Mouse (Mus musculus) embryonic facial prominence, embryonic 13.5 days (tissue): ENCODE measurements around the gene Klk9. TPM values are rescaled to one million over a fixed set of nuclear protein-coding genes. Genes with fewer than 3 reads are reported as not detected.

Experiments
- ATAC-seq: fragments of 200-750 bp; cut with Nextera tagmentation; 2 replicates; pipeline ENCODE4 v1.8.0; 2017; ENCODE audit warnings: low read depth; ENCODE audit not compliant: insufficient number of reproducible peaks, insufficient read depth, low FRiP score, low TSS enrichment
- H3K27ac ChIP-seq: fragments of 300-500 bp; sonication (generic); 2 replicates; pipeline ENCODE4 v1.5.1; 2015; ENCODE audit warnings: moderate library complexity, mild to moderate bottlenecking, inconsistent platforms
- H3K27me3 ChIP-seq: fragments of 300-500 bp; sonication (generic); 2 replicates; pipeline ENCODE4 v1.6.1; 2015; ENCODE audit warnings: mild to moderate bottlenecking, inconsistent platforms
- H3K36me3 ChIP-seq: fragments of 300-500 bp; sonication (generic); 2 replicates; pipeline ENCODE4 v1.6.1; 2015; ENCODE audit warnings: mild to moderate bottlenecking, inconsistent platforms
- H3K4me1 ChIP-seq: fragments of 300-500 bp; sonication (generic); 2 replicates; pipeline ENCODE4 v1.6.1; 2015; ENCODE audit warnings: inconsistent platforms
- H3K4me2 ChIP-seq: fragments of 300-500 bp; sonication (generic); 2 replicates; pipeline ENCODE4 v1.6.1; 2015; ENCODE audit warnings: moderate library complexity, mild to moderate bottlenecking, inconsistent platforms
- H3K4me3 ChIP-seq: fragments of 300-500 bp; sonication (generic); 2 replicates; pipeline ENCODE4 v1.5.1; 2015; ENCODE audit warnings: mild to moderate bottlenecking, inconsistent platforms
- H3K9ac ChIP-seq: fragments of 300-500 bp; sonication (generic); 2 replicates; pipeline ENCODE4 v1.6.1; 2015; ENCODE audit warnings: mild to moderate bottlenecking, inconsistent platforms
- H3K9me3 ChIP-seq: fragments of 300-500 bp; sonication (generic); 2 replicates; pipeline ENCODE4 v1.6.1; 2016; ENCODE audit warnings: inconsistent platforms
- WGBS: fragments of 180-500 bp; shearing (Covaris S2); methylation state at CpG from one replicate; pipeline ENCODE4 v1.1.7; 2015; ENCODE audit warnings: mixed read lengths; 5-methylcytosine and 5-hydroxymethylcytosine counted together
- polyA plus RNA-seq: library from polyadenylated mRNA; unstranded; fragments of >200 nt; fragmentation: Nextera tagmentation; extraction: Ambion mirVana; gene quantifications from 2 replicates; pipeline ENCODE4 v1.2.1, GENCODE M21; 2015

Gene Klk9
- polyA plus RNA-seq, 1 experiment from 2014 or later: 0.46 TPM

- Histone ChIP-seq H3K27ac (peak within 1 kb of the TSS; percentile 22; the same call in 1 of the 2 replicates), H3K27me3 (peaks cover 33% of the 10 kb centered on the region), H3K36me3 (no peaks in the 10 kb centered on the region), H3K9me3 (no peaks in the 10 kb centered on the region), H3K4me3 (peak within 1 kb of the TSS; percentile 52), H3K4me1 (peaks cover 22% of the 10 kb centered on the region), H3K9ac (peak within 1 kb of the TSS; percentile 64), H3K4me2 (peak within 1 kb of the TSS; percentile 82)
- ATAC-seq: 0 out of 2 replicates have a peak, but pooled peaks have one; percentile 45
- WGBS: under 1% methylated on average over 28 of the region's 28 CpGs
Observed at GRCm38 (mm10) chr7:43797333-43797769, 5.7 kb downstream of the Klk9 start, which contains the start of gene Klk8. Klk8 (plus strand) TSS chr7:43797577.

- Histone ChIP-seq H3K27me3 (peaks cover 33% of the 10 kb centered on the region), H3K4me3 (peak overlapping the region; percentile 52), H3K4me2 (peak overlapping the region; percentile 82), H3K9ac (peak overlapping the region; percentile 64), H3K27ac (no peak overlapping the region), H3K4me1 (peaks cover 22% of the 10 kb centered on the region), H3K36me3 (no peaks in the 10 kb centered on the region), H3K9me3 (no peaks in the 10 kb centered on the region)
- no peak for ATAC-seq
- 33% methylated on average over 13 of the region's 13 CpGs for whole genome bisulfite sequencing
Observed at GRCm38 (mm10) chr7:43797844-43798462, 6.3 kb downstream of the Klk9 start.

- no peak overlapping the region for H3K4me2 ChIP-seq
- H3K27me3 ChIP-seq: peaks cover 33% of the 10 kb centered on the region
- 60% methylated on average over 7 of the region's 7 CpGs for WGBS
- H3K4me1 ChIP-seq: peaks cover 22% of the 10 kb centered on the region
- no peak overlapping the region for H3K4me3 ChIP-seq
- H3K9ac ChIP-seq: no peak overlapping the region
- no peak overlapping the region for H3K27ac ChIP-seq
- H3K9me3 ChIP-seq: no peaks in the 10 kb centered on the region
- H3K36me3 ChIP-seq: no peaks in the 10 kb centered on the region
- ATAC-seq: no peak
Observed at GRCm38 (mm10) chr7:43799876-43800275, 8.2 kb downstream of the Klk9 start.

- H3K9me3 ChIP-seq: no peaks in the 10 kb centered on the region
- H3K9ac ChIP-seq: no peak within 1 kb of the TSS
- ATAC-seq: no peak
- H3K27ac ChIP-seq: no peak within 1 kb of the TSS
- H3K4me3 ChIP-seq: no peak within 1 kb of the TSS
- no peak within 1 kb of the TSS for H3K4me2 ChIP-seq
- no peaks in the 10 kb centered on the region for H3K36me3 ChIP-seq
- 48% methylated on average over 5 of the region's 5 CpGs for WGBS
- no peaks in the 10 kb centered on the region for H3K27me3 ChIP-seq
- H3K4me1 ChIP-seq: no peaks in the 10 kb centered on the region
Observed at GRCm38 (mm10) chr7:43810994-43811393, 19.3 kb downstream of the Klk9 start, which contains the start of gene Klk7. Klk7 (plus strand) TSS chr7:43811294.

- Histone ChIP-seq H3K27ac (no peak overlapping the region), H3K9me3 (no peaks in the 10 kb centered on the region), H3K27me3 (no peaks in the 10 kb centered on the region), H3K4me3 (no peak overlapping the region), H3K9ac (no peak overlapping the region), H3K4me1 (no peaks in the 10 kb centered on the region), H3K36me3 (no peaks in the 10 kb centered on the region), H3K4me2 (no peak overlapping the region)
- WGBS: 83% methylated on average over 7 of the region's 7 CpGs
- ATAC-seq: no peak
Observed at GRCm38 (mm10) chr7:43815211-43815610, 23.5 kb downstream of the Klk9 start.

GRCm38 (mm10) chr7:43816746-43817145 is 25.1 kb downstream of the Klk9 start:
- Histone ChIP-seq H3K27ac (no peak overlapping the region), H3K27me3 (no peaks in the 10 kb centered on the region), H3K4me1 (no peaks in the 10 kb centered on the region), H3K9ac (no peak overlapping the region), H3K4me3 (no peak overlapping the region), H3K9me3 (no peaks in the 10 kb centered on the region), H3K36me3 (no peaks in the 10 kb centered on the region), H3K4me2 (no peak overlapping the region)
- ATAC-seq: no peak

GRCm38 (mm10) chr7:43821581-43821980 is 29.9 kb downstream of the Klk9 start:
- Histone ChIP-seq H3K27ac (no peak overlapping the region), H3K4me3 (no peak overlapping the region), H3K9ac (no peak overlapping the region), H3K9me3 (no peaks in the 10 kb centered on the region), H3K27me3 (no peaks in the 10 kb centered on the region), H3K4me1 (no peaks in the 10 kb centered on the region), H3K36me3 (no peaks in the 10 kb centered on the region), H3K4me2 (no peak overlapping the region)
- ATAC-seq: no peak
- WGBS: 91% methylated on average over 7 of the region's 7 CpGs

- no peak within 1 kb of the TSS for H3K27ac ChIP-seq
- no peak within 1 kb of the TSS for H3K9ac ChIP-seq
- 47% methylated on average over 10 of the region's 10 CpGs for WGBS
- no peak within 1 kb of the TSS for H3K4me2 ChIP-seq
- no peaks in the 10 kb centered on the region for H3K27me3 ChIP-seq
- H3K4me3 ChIP-seq: no peak within 1 kb of the TSS
- no peaks in the 10 kb centered on the region for H3K36me3 ChIP-seq
- no peak for ATAC-seq
- H3K4me1 ChIP-seq: no peaks in the 10 kb centered on the region
- H3K9me3 ChIP-seq: no peaks in the 10 kb centered on the region
Observed at GRCm38 (mm10) chr7:43824199-43824598, 32.5 kb downstream of the Klk9 start, which contains the start of gene Klk6. Klk6 (plus strand) TSS chr7:43824499.

- H3K9me3 ChIP-seq: no peaks in the 10 kb centered on the region
- no peak overlapping the region for H3K4me2 ChIP-seq
- no peak overlapping the region for H3K4me3 ChIP-seq
- WGBS: 84% methylated on average over 5 of the region's 5 CpGs
- H3K4me1 ChIP-seq: no peaks in the 10 kb centered on the region
- ATAC-seq: no peak
- no peak overlapping the region for H3K27ac ChIP-seq
- H3K27me3 ChIP-seq: no peaks in the 10 kb centered on the region
- no peaks in the 10 kb centered on the region for H3K36me3 ChIP-seq
- H3K9ac ChIP-seq: no peak overlapping the region
Observed at GRCm38 (mm10) chr7:43826056-43826455, 34.4 kb downstream of the Klk9 start.

GRCm38 (mm10) chr7:43827706-43828105 is 36.0 kb downstream of the Klk9 start:
- ATAC-seq: no peak
- H3K9ac ChIP-seq: no peak overlapping the region
- H3K9me3 ChIP-seq: no peaks in the 10 kb centered on the region
- H3K4me1 ChIP-seq: no peaks in the 10 kb centered on the region
- no peaks in the 10 kb centered on the region for H3K36me3 ChIP-seq
- H3K27me3 ChIP-seq: no peaks in the 10 kb centered on the region
- no peak overlapping the region for H3K27ac ChIP-seq
- H3K4me3 ChIP-seq: no peak overlapping the region
- H3K4me2 ChIP-seq: no peak overlapping the region
- WGBS: 85% methylated on average over 4 of the region's 4 CpGs

- Histone ChIP-seq H3K36me3 (no peaks in the 10 kb centered on the region), H3K9ac (no peak overlapping the region), H3K4me3 (no peak overlapping the region), H3K4me2 (no peak overlapping the region), H3K27ac (no peak overlapping the region), H3K27me3 (no peaks in the 10 kb centered on the region), H3K9me3 (no peaks in the 10 kb centered on the region), H3K4me1 (no peaks in the 10 kb centered on the region)
- 91% methylated on average over 8 of the region's 8 CpGs for WGBS
- ATAC-seq: no peak
Observed at GRCm38 (mm10) chr7:43829006-43829405, 37.3 kb downstream of the Klk9 start.

- WGBS: 52% methylated on average over 3 of the region's 3 CpGs
- no peak within 1 kb of the TSS for H3K9ac ChIP-seq
- H3K4me1 ChIP-seq: no peaks in the 10 kb centered on the region
- H3K27ac ChIP-seq: no peak within 1 kb of the TSS
- H3K36me3 ChIP-seq: no peaks in the 10 kb centered on the region
- H3K27me3 ChIP-seq: no peaks in the 10 kb centered on the region
- no peaks in the 10 kb centered on the region for H3K9me3 ChIP-seq
- H3K4me2 ChIP-seq: no peak within 1 kb of the TSS
- no peak within 1 kb of the TSS for H3K4me3 ChIP-seq
- ATAC-seq: no peak
Observed at GRCm38 (mm10) chr7:43841701-43842100, 50.0 kb downstream of the Klk9 start, which contains the start of gene Klk5. Klk5 (plus strand) TSS chr7:43841971.
